Mouse (Mus musculus) ES-Bruce4 (cell line): ENCODE measurements around the gene Cygb. TPM values are rescaled to one million over a fixed set of nuclear protein-coding genes. Genes with fewer than 3 reads are reported as not detected.

Experiments used
- H3K27ac ChIP-seq: 2 replicates; pipeline ENCODE4 v1.5.1; 2012; ENCODE audit warnings: low read length, inconsistent platforms; ENCODE audit not compliant: insufficient read depth
- H3K27me3 ChIP-seq: 2 replicates; pipeline ENCODE4 v1.6.1; 2012; ENCODE audit warnings: mild to moderate bottlenecking, low read length, inconsistent platforms; ENCODE audit not compliant: control insufficient read depth, poor library complexity, insufficient read depth, severe bottlenecking
- H3K36me3 ChIP-seq: 2 replicates; pipeline ENCODE4 v1.6.1; 2012; ENCODE audit warnings: inconsistent platforms, mild to moderate bottlenecking, low read length, moderate library complexity; ENCODE audit not compliant: control insufficient read depth, poor library complexity, insufficient read depth, severe bottlenecking
- H3K4me1 ChIP-seq: one replicate; pipeline ENCODE4 v1.8.1; 2011; ENCODE audit warnings: low read length; ENCODE audit not compliant: control insufficient read depth, insufficient read depth
- H3K4me3 ChIP-seq: 2 replicates; pipeline ENCODE4 v1.5.1; 2011; ENCODE audit warnings: low read depth, mild to moderate bottlenecking, low read length
- H3K9ac ChIP-seq: 2 replicates; pipeline ENCODE4 v1.6.1; 2012; ENCODE audit warnings: low read depth, mild to moderate bottlenecking, inconsistent platforms; ENCODE audit not compliant: poor library complexity, severe bottlenecking
- H3K9me3 ChIP-seq: replicated peaks from 2 replicates; pipeline ENCODE4 v1.6.1; 2012; ENCODE audit warnings: mild to moderate bottlenecking, low read length, inconsistent platforms; ENCODE audit not compliant: control insufficient read depth, poor library complexity, insufficient read depth, severe bottlenecking
- CTCF ChIP-seq: IDR thresholded peaks from one replicate; pipeline ENCODE4 v1.8.1; 2011; ENCODE audit warnings: low read depth, low read length
- EP300 ChIP-seq: IDR thresholded peaks from 2 replicates; pipeline ENCODE4 v1.6.1; 2011; ENCODE audit warnings: low read depth, low read length; ENCODE audit not compliant: insufficient read depth
- POLR2A ChIP-seq: IDR thresholded peaks from one replicate; pipeline ENCODE4 v1.8.1; 2011; ENCODE audit warnings: low read length; ENCODE audit not compliant: insufficient read depth
- polyA plus RNA-seq: library from polyadenylated mRNA; stranded (reverse); fragments of >200 nt; gene quantifications from 2 replicates; pipeline ENCODE4 v1.2.4, GENCODE M21; 2011; ENCODE audit warnings: low read depth; ENCODE audit not compliant: missing spikeins, insufficient read depth, insufficient read length

The Cygb gene
- polyA plus RNA-seq, 1 experiment, result not detected

- no peak overlapping the region for H3K9ac ChIP-seq
- H3K36me3 ChIP-seq, result peaks cover 2% of the 10 kb centered on the region; the same call in 1 of the 2 replicates
- peaks cover 4% of the 10 kb centered on the region for H3K4me1 ChIP-seq
- no peaks in the 10 kb centered on the region for H3K27me3 ChIP-seq
- H3K4me3 ChIP-seq, result no peak overlapping the region
- H3K27ac ChIP-seq, result no peak overlapping the region
- no peak for TF ChIP-seq POLR2A
- TF ChIP-seq EP300, result no peak
- TF ChIP-seq CTCF, result no peak
- H3K9me3 ChIP-seq, result no peaks in the 10 kb centered on the region
These were observed 31.6 kb upstream of the Cygb start for GRCm38 (mm10) chr11:116685729-116686128.

GRCm38 (mm10) chr11:116683777-116684176 lies 29.7 kb upstream of the Cygb start:
- no peaks in the 10 kb centered on the region for H3K27me3 ChIP-seq
- H3K27ac ChIP-seq, result no peak overlapping the region
- H3K9ac ChIP-seq, result no peak overlapping the region
- TF ChIP-seq CTCF (no peak), EP300 (no peak), POLR2A (no peak)
- no peak overlapping the region for H3K4me3 ChIP-seq
- peaks cover 4% of the 10 kb centered on the region for H3K4me1 ChIP-seq
- H3K36me3 ChIP-seq, result peaks cover 2% of the 10 kb centered on the region; the same call in 1 of the 2 replicates
- no peaks in the 10 kb centered on the region for H3K9me3 ChIP-seq

GRCm38 (mm10) chr11:116682501-116683144 lies 28.5 kb upstream of the Cygb start:
- H3K27me3 ChIP-seq, result no peaks in the 10 kb centered on the region
- no peak overlapping the region for H3K9ac ChIP-seq
- peaks cover 7% of the 10 kb centered on the region for H3K36me3 ChIP-seq
- no peak for TF ChIP-seq EP300
- TF ChIP-seq CTCF, result no peak
- TF ChIP-seq POLR2A, result no peak
- no peak overlapping the region for H3K4me3 ChIP-seq
- H3K4me1 ChIP-seq, result peaks cover 4% of the 10 kb centered on the region
- no peaks in the 10 kb centered on the region for H3K9me3 ChIP-seq
- H3K27ac ChIP-seq, result no peak overlapping the region

GRCm38 (mm10) chr11:116681147-116681546 lies 27.0 kb upstream of the Cygb start:
- Histone ChIP-seq H3K4me1 (peaks cover 4% of the 10 kb centered on the region), H3K27ac (no peak overlapping the region), H3K9me3 (no peaks in the 10 kb centered on the region), H3K36me3 (peaks cover 19% of the 10 kb centered on the region), H3K9ac (no peak overlapping the region), H3K4me3 (no peak overlapping the region), H3K27me3 (no peaks in the 10 kb centered on the region)
- TF ChIP-seq EP300, result no peak
- no peak for TF ChIP-seq CTCF
- no peak for TF ChIP-seq POLR2A

GRCm38 (mm10) chr11:116680321-116681091 lies 26.4 kb upstream of the Cygb start:
- no peak overlapping the region for H3K9ac ChIP-seq
- H3K4me3 ChIP-seq, result no peak overlapping the region
- no peaks in the 10 kb centered on the region for H3K9me3 ChIP-seq
- H3K4me1 ChIP-seq, result peaks cover 4% of the 10 kb centered on the region
- H3K27ac ChIP-seq, result no peak overlapping the region
- H3K36me3 ChIP-seq, result peaks cover 25% of the 10 kb centered on the region
- no peaks in the 10 kb centered on the region for H3K27me3 ChIP-seq
- TF ChIP-seq POLR2A, result no peak
- no peak for TF ChIP-seq CTCF
- TF ChIP-seq EP300, result no peak

GRCm38 (mm10) chr11:116679148-116679547 lies 25.0 kb upstream of the Cygb start:
- no peak overlapping the region for H3K9ac ChIP-seq
- peaks cover 6% of the 10 kb centered on the region for H3K4me1 ChIP-seq
- no peaks in the 10 kb centered on the region for H3K9me3 ChIP-seq
- H3K4me3 ChIP-seq, result no peak overlapping the region
- H3K27ac ChIP-seq, result no peak overlapping the region
- no peak for TF ChIP-seq CTCF
- peaks cover 36% of the 10 kb centered on the region for H3K36me3 ChIP-seq
- no peaks in the 10 kb centered on the region for H3K27me3 ChIP-seq
